Mouse (Mus musculus) stomach, embryonic 16.5 days (tissue): ENCODE measurements at regions not wholly inside any gene's neighbourhood (a gene's known extent, or its start where the extent isn't known, plus 50 kb on each side); places are given as distances from the start of the nearest gene placed in this dataset.

ENCODE experiments used
- ATAC-seq: fragments of 200-750 bp; cut with Nextera tagmentation; 2 replicates; pipeline ENCODE4 v1.8.0; 2017; ENCODE audit warnings: moderate number of reproducible peaks, moderate TSS enrichment; ENCODE audit not compliant: insufficient read depth, low FRiP score
- H3K27ac ChIP-seq: fragments of 300-500 bp; sonication (generic); 2 replicates; pipeline ENCODE4 v1.5.1; 2014; ENCODE audit warnings: low read length
- H3K27me3 ChIP-seq: fragments of 300-500 bp; sonication (generic); 2 replicates; pipeline ENCODE4 v1.6.1; 2014; ENCODE audit warnings: low read length, control low read depth, mixed read lengths; ENCODE audit not compliant: control insufficient read depth, insufficient read depth
- H3K36me3 ChIP-seq: fragments of 300-500 bp; sonication (generic); 2 replicates; pipeline ENCODE4 v1.6.1; 2014; ENCODE audit warnings: low read length; ENCODE audit not compliant: control insufficient read depth, insufficient read depth
- H3K4me1 ChIP-seq: fragments of 300-500 bp; sonication (generic); 2 replicates; pipeline ENCODE4 v1.6.1; 2014; ENCODE audit warnings: low read length, control low read depth, mixed read lengths; ENCODE audit not compliant: control insufficient read depth, insufficient read depth
- H3K4me2 ChIP-seq: fragments of 300-500 bp; sonication (generic); 2 replicates; pipeline ENCODE4 v1.6.1; 2014; ENCODE audit warnings: low read depth, low read length, mixed read lengths
- H3K4me3 ChIP-seq: fragments of 300-500 bp; sonication (generic); replicated peaks from 2 replicates; pipeline ENCODE4 v1.5.1; 2014; ENCODE audit warnings: mild to moderate bottlenecking, low read length
- H3K9ac ChIP-seq: fragments of 300-500 bp; sonication (generic); 2 replicates; pipeline ENCODE4 v1.6.1; 2014; ENCODE audit warnings: low read length
- H3K9me3 ChIP-seq: fragments of 300-500 bp; sonication (generic); replicated peaks from 2 replicates; pipeline ENCODE4 v1.6.1; 2016; ENCODE audit warnings: low read length, control low read depth; ENCODE audit not compliant: control insufficient read depth
- WGBS: fragments of 180-500 bp; shearing (Covaris S2); extraction: QIAGEN DNeasy Blood & Tissue Kit; methylation state at CpG from one replicate; pipeline ENCODE4 v1.1.7; 2014; 5-methylcytosine and 5-hydroxymethylcytosine counted together

DNA sequence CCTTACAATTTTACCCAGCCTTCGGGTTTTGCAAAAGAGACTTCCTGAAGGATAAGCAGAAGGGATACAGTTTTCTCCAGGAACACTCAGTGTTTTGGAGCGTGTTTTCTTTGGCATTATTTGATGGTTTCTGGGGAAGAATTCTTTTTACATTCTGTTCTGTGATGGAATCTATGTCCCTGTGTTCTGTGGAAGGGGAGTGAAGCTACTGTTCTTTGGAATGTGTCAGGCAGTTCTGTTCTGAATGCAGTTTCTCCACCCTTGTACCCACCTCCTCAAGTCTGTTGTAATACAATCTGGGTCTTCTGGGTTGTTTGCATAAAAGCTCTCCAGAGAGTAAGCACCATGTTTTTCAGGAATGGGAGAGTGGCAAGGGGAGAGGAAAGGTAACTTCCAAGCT, 202.0 kb upstream of the Ccdc54 start:
- Histone ChIP-seq H3K9ac (no peak overlapping the region), H3K27me3 (no peaks in the 10 kb centered on the region), H3K4me2 (no peak overlapping the region), H3K4me3 (no peak overlapping the region), H3K27ac (no peak overlapping the region), H3K4me1 (no peaks in the 10 kb centered on the region), H3K36me3 (no peaks in the 10 kb centered on the region), H3K9me3 (no peaks in the 10 kb centered on the region)
- WGBS = 70% methylated on average over 2 of the region's 2 CpGs
- ATAC-seq = no peak

DNA sequence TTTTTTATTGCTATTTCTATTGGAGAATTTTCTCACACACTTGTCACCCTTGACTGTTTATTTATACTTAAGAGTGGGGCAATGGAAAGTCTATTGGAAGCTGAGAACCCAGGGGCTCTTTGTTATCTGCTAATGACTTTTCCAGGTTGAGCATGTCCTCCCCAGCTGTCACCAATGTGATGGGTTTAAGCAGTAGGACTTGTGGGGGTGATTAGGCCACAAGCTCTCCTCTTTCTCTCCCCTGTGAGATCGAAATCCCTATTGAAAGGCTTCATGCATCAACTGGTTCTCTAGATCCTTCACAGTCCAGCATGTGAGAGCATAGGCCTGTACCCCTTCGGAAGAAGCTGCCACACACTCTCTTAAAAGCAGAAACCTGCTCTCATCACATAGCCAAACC, 201.6 kb upstream of the Ccdc54 start:
- no peaks in the 10 kb centered on the region for H3K4me1 ChIP-seq
- H3K27ac ChIP-seq = no peak overlapping the region
- no peaks in the 10 kb centered on the region for H3K27me3 ChIP-seq
- 72% methylated on average over 2 of the region's 2 CpGs for WGBS
- H3K9me3 ChIP-seq = no peaks in the 10 kb centered on the region
- H3K4me2 ChIP-seq = no peak overlapping the region
- ATAC-seq = no peak
- H3K36me3 ChIP-seq = no peaks in the 10 kb centered on the region
- no peak overlapping the region for H3K4me3 ChIP-seq
- H3K9ac ChIP-seq = no peak overlapping the region

DNA sequence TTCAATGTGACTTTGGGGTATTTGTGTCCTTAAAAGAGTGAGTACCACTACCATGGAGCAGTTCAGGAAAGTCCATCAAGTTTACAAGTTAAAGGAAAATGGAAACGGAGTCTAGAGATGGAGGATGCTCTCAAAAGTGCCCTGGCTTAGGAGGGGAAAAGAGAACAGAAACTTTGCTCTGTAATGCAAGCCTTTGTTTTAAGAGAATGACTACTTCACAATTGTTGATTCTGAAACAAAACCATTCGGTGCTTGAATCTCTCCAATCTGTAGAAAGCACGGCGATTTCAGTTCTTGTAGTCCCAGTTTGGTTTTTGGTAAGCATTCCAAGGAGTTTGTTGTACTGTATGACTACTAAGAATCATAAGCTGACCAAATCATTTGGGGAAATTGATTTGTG, 197.7 kb upstream of the Ccdc54 start:
- Histone ChIP-seq H3K4me1 (peaks cover 11% of the 10 kb centered on the region; the same call in 1 of the 2 replicates), H3K9ac (no peak overlapping the region), H3K9me3 (no peaks in the 10 kb centered on the region), H3K27me3 (no peaks in the 10 kb centered on the region), H3K4me2 (no peak overlapping the region), H3K27ac (no peak overlapping the region), H3K36me3 (no peaks in the 10 kb centered on the region), H3K4me3 (no peak overlapping the region)
- WGBS = 88% methylated on average over 4 of the region's 4 CpGs
- ATAC-seq = no peak

DNA sequence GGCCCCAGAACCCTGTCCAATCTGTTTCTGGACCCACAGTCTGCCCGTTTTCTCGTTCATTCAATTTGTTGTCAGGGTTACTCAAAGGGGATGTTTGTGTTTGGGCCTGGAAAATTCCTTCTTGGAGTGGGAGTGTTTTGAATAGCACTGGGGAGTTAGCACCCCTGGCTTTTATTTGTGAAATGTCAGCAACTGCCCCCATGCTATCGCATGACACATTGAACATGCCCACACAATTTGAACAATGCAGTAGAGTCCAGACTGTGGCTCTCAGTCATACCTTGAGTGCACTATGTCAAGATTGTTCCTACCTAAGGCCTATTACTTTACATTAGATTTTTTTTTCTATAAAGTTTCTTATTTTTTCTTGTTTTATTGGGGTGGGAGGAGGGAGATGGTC, 195.2 kb upstream of the Ccdc54 start:
- H3K27me3 ChIP-seq = no peaks in the 10 kb centered on the region
- no peak for ATAC-seq
- H3K9ac ChIP-seq = no peak overlapping the region
- H3K27ac ChIP-seq = no peak overlapping the region
- H3K4me3 ChIP-seq = no peak overlapping the region
- 58% methylated on average over 3 of the region's 3 CpGs for WGBS
- no peaks in the 10 kb centered on the region for H3K9me3 ChIP-seq
- H3K4me2 ChIP-seq = no peak overlapping the region
- H3K4me1 ChIP-seq = peaks cover 11% of the 10 kb centered on the region; the same call in 1 of the 2 replicates
- H3K36me3 ChIP-seq = no peaks in the 10 kb centered on the region

DNA sequence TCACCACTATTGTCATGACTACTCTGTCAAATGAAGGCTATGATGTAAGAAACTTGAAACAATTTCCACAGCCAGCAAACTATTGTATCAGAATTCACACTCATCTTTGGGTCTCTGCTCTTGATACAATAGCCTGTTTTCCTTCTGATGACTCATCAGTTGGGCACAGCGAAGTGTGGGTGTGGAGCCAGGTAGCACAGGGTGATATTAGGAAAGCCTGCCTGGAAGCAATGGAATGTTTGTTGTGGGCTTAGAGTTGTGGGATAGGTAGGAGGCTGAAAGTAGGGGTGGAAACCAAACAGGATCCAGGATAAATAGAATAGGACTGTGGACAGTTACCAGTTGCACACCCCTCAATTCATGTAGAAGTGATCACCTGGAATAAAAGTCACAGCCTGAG, 194.4 kb upstream of the Ccdc54 start:
- Histone ChIP-seq H3K27ac (no peak overlapping the region), H3K9me3 (no peaks in the 10 kb centered on the region), H3K27me3 (no peaks in the 10 kb centered on the region), H3K4me2 (no peak overlapping the region), H3K4me3 (no peak overlapping the region), H3K36me3 (no peaks in the 10 kb centered on the region), H3K4me1 (peaks cover 11% of the 10 kb centered on the region; the same call in 1 of the 2 replicates), H3K9ac (no peak overlapping the region)
- 74% methylated on average over 1 of the region's 1 CpGs for WGBS
- ATAC-seq = peak; percentile 64; the same call in 1 of the 2 replicates

DNA sequence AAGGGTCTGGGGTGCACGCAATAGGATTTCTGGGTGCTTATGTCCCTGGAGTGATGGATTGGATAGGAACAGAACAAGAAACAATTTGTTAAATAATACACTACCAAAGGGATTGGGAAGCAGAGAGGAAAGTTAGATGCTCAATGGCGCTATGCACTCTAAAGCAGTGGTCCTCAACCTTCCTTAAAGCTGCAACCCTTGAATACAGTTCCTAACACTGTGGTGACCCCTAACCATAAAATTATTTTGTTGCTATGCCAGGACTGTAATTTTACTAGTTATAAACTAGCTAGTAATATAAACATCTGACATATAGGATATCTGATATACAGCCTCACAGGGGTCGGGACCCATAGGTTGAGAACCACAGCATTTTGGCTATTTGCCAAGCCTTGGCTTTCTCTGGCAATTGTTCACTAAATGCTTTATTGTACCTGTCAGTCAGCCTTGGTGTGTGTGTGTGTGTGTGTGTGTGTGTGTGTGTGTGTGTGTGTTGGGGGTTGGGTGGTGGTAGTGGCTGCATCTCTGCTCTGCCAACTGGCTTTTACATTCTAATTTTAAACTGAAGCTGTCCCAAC, 193.8 kb upstream of the Ccdc54 start:
- Histone ChIP-seq H3K4me3 (no peak overlapping the region), H3K27me3 (no peaks in the 10 kb centered on the region), H3K4me1 (peaks cover 11% of the 10 kb centered on the region; the same call in 1 of the 2 replicates), H3K36me3 (no peaks in the 10 kb centered on the region), H3K9ac (no peak overlapping the region), H3K27ac (no peak overlapping the region), H3K9me3 (no peaks in the 10 kb centered on the region), H3K4me2 (no peak overlapping the region)
- WGBS = 65% methylated on average over 3 of the region's 3 CpGs
- ATAC-seq = peak; percentile 47; the same call in 1 of the 2 replicates

DNA sequence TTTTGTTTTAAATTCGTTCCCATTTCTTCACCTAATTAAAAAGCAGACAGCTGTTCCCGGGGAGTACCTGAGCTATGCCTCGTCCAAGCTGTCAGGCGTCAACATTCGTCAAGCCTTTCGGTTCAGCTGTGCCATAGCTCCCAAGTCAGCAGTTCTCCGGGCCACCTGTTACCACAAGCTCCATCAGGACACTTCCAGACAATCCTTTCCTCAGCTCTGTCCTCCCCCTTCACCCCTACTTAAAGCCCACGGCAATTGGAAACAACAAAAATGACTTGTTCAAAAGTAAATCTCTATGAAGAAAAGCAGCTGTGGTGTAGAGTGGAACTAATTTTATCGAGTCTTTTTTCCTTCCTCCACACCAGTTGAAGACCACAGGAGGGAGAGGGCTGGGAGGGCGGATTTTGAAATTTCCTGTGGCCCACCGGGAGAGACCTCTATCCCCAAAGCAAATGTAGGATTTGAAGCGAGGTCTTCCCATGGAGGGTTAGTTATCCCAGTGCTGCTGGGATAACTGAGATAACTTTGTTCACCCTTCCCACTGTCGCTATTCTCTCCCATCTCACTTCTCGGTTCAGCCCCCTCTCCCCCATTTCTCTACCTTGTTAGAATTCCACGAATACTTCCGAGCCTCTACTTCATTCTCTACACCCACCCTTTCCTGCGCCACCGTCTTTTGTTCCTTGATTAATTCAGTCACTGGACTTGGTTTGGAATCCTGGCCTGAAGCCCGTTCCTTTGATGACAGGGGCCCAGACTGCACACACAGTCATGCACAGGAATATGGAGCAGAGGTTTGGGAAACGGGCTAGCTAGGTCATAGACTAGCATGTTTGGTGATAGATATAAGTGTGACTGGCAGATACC, 193.1 kb upstream of the Ccdc54 start:
- Histone ChIP-seq H3K4me2 (no peak overlapping the region), H3K9me3 (no peaks in the 10 kb centered on the region), H3K4me3 (no peak overlapping the region), H3K36me3 (no peaks in the 10 kb centered on the region), H3K27ac (no peak overlapping the region), H3K4me1 (peaks cover 13% of the 10 kb centered on the region; the same call in 1 of the 2 replicates), H3K27me3 (no peaks in the 10 kb centered on the region), H3K9ac (no peak overlapping the region)
- no peak for ATAC-seq
- WGBS = 40% methylated on average over 20 of the region's 20 CpGs

DNA sequence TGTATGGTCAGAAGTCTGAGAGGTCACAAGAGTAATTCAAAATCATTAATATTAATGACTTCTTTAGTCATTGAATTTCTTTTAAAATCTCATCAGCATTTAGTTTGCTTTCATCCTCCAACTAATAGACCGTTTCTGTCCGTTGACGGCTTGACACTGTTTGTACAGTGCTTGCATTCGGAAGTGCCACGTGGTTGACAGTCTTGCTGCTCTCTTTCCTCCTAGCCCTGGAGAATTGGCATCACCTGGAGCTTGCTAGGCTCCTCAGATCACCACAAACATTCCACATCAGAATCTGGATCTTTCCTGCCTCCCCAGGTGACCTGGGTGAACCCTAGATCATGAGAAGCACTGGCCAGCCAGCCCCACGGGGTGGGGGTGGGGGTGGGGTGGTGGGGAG, 192.3 kb upstream of the Ccdc54 start:
- peaks cover 15% of the 10 kb centered on the region; the same call in 1 of the 2 replicates for H3K4me1 ChIP-seq
- no peak for ATAC-seq
- no peaks in the 10 kb centered on the region for H3K36me3 ChIP-seq
- H3K27me3 ChIP-seq = no peaks in the 10 kb centered on the region
- WGBS = 23% methylated on average over 6 of the region's 6 CpGs
- H3K27ac ChIP-seq = no peak overlapping the region
- no peaks in the 10 kb centered on the region for H3K9me3 ChIP-seq
- no peak overlapping the region for H3K9ac ChIP-seq
- no peak overlapping the region for H3K4me2 ChIP-seq
- no peak overlapping the region for H3K4me3 ChIP-seq

DNA sequence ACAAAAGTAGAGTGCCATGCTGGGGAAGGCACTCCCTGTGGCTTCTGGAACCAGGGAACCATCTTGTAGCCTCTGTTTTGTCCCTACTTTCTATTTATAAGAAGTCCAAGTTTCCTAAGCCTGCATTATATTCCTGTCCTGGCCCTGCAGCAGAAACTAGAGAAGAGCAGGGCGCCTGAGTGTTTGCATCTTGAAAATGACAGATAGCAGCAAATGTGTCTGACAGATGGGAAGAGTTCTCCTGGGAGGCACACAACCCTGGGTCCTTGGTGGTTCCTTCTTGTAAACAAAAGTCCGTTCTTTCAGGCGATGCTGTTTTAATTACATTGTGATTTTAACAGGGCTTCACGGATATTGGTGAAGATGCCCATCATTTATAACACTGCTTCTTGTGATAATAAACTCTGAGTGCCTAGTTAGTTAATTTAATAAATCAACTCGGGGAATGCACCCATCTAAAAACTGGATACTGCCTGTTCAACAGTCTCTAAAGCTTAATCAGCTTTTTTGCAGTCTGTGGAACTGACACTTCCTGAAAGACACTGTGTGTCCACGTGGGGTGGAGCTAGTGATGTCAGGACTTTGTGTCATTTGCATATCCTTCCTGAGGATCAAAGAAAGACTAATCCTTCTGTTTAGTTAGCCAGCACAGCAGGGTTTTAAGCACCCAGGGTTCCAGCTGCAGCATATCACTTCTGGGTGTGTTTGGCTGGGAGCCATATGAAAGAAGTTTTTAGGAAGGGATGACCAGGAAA, 188.3 kb upstream of the Ccdc54 start:
- Histone ChIP-seq H3K9ac (no peak overlapping the region), H3K9me3 (no peaks in the 10 kb centered on the region), H3K27ac (no peak overlapping the region), H3K27me3 (no peaks in the 10 kb centered on the region), H3K36me3 (no peaks in the 10 kb centered on the region), H3K4me3 (no peak overlapping the region), H3K4me1 (peaks cover 6% of the 10 kb centered on the region; the same call in 1 of the 2 replicates), H3K4me2 (no peak overlapping the region)
- 17% methylated on average over 6 of the region's 6 CpGs for WGBS
- ATAC-seq = 0 out of 2 replicates have a peak, but pooled peaks have one; percentile 37
